Mouse (Mus musculus) liver, adult 2 months (tissue): ENCODE measurements at regions not wholly inside any gene's neighbourhood (a gene's known extent, or its start where the extent isn't known, plus 50 kb on each side); places are given as distances from the start of the nearest gene placed in this dataset.

Source experiments
- CTCF ChIP-seq: fragments of 200-500 bp; IDR thresholded peaks from 2 replicates; pipeline ENCODE4 v1.5.1; 2011; ENCODE audit warnings: low read depth, low read length, control low read depth
- POLR2A ChIP-seq: fragments of 200-500 bp; IDR thresholded peaks from 2 replicates; pipeline ENCODE4 v1.6.1; 2011; ENCODE audit warnings: low read length, control low read depth; ENCODE audit not compliant: insufficient read depth; ENCODE audit errors: extremely low read depth

GRCm38 (mm10) chr13:107918065-107918464 lies 126.2 kb upstream of the Smim15 start:
- no peak for TF ChIP-seq POLR2A
- TF ChIP-seq CTCF: no peak
